Mouse (Mus musculus): ENCODE measurements around the gene Skap1. TPM values are rescaled to one million over a fixed set of nuclear protein-coding genes. Genes with fewer than 3 reads are reported as not detected.

Gene Skap1
- polyA plus RNA-seq, 1 experiment: 3.0 TPM

GRCm38 (mm10) chr11:96686713-96687280 is 222.4 kb downstream of the Skap1 start:
- no peak overlapping the region for H3K4me3 ChIP-seq (ENCODE audit: low read depth, low read length)
- H3K4me1 ChIP-seq (ENCODE audit: control insufficient read depth, insufficient read depth, insufficient read length, low read length): no peaks in the 10 kb centered on the region
- H3K27me3 ChIP-seq (ENCODE audit: control insufficient read depth, insufficient read depth, low read length): no peaks in the 10 kb centered on the region
- H3K27ac ChIP-seq (ENCODE audit: insufficient read depth, low read depth, low read length): no peak overlapping the region
- WGBS: 21% methylated on average over 16 of the region's 16 CpGs
- TF ChIP-seq CTCF (IDR thresholded peaks at IDR 0.05; ENCODE audit: extremely low read depth, insufficient read length, insufficient replicate concordance, low read depth, low read length) (no peak), POLR2A (IDR thresholded peaks at IDR 0.05; ENCODE audit: low read depth, low read length) (no peak)
- no peaks in the 10 kb centered on the region for H3K36me3 ChIP-seq (ENCODE audit: control insufficient read depth, insufficient read depth, low read length)

- Histone ChIP-seq H3K36me3 (ENCODE audit: control insufficient read depth, insufficient read depth, low read length) (no peaks in the 10 kb centered on the region), H3K4me3 (ENCODE audit: low read depth, low read length) (no peak overlapping the region), H3K27me3 (ENCODE audit: control insufficient read depth, insufficient read depth, low read length) (no peaks in the 10 kb centered on the region; the same call in 1 of the 2 replicates), H3K4me1 (ENCODE audit: control insufficient read depth, insufficient read depth, insufficient read length, low read length) (no peaks in the 10 kb centered on the region), H3K27ac (ENCODE audit: insufficient read depth, low read depth, low read length) (no peak overlapping the region)
- WGBS: 83% methylated on average over 5 of the region's 5 CpGs
- TF ChIP-seq POLR2A (IDR thresholded peaks at IDR 0.05; ENCODE audit: low read depth, low read length) (no peak), CTCF (IDR thresholded peaks at IDR 0.05; ENCODE audit: extremely low read depth, insufficient read length, insufficient replicate concordance, low read depth, low read length) (no peak)
Measured at GRCm38 (mm10) chr11:96692250-96692649, 227.9 kb downstream of the Skap1 start.

- Histone ChIP-seq H3K27me3 (ENCODE audit: control insufficient read depth, insufficient read depth, low read length) (no peaks in the 10 kb centered on the region; the same call in 1 of the 2 replicates), H3K4me3 (ENCODE audit: low read depth, low read length) (no peak overlapping the region), H3K27ac (ENCODE audit: insufficient read depth, low read depth, low read length) (no peak overlapping the region), H3K4me1 (ENCODE audit: control insufficient read depth, insufficient read depth, insufficient read length, low read length) (no peaks in the 10 kb centered on the region), H3K36me3 (ENCODE audit: control insufficient read depth, insufficient read depth, low read length) (no peaks in the 10 kb centered on the region)
- 93% methylated on average over 11 of the region's 11 CpGs for WGBS
- TF ChIP-seq POLR2A (IDR thresholded peaks at IDR 0.05; ENCODE audit: low read depth, low read length) (no peak), CTCF (IDR thresholded peaks at IDR 0.05; ENCODE audit: extremely low read depth, insufficient read length, insufficient replicate concordance, low read depth, low read length) (no peak)
Measured at GRCm38 (mm10) chr11:96693360-96693759, 229.0 kb downstream of the Skap1 start.

- no peak overlapping the region for H3K4me3 ChIP-seq (ENCODE audit: low read depth, low read length)
- no peaks in the 10 kb centered on the region for H3K4me1 ChIP-seq (ENCODE audit: control insufficient read depth, insufficient read depth, insufficient read length, low read length)
- H3K36me3 ChIP-seq (ENCODE audit: control insufficient read depth, insufficient read depth, low read length): no peaks in the 10 kb centered on the region
- H3K27ac ChIP-seq (ENCODE audit: insufficient read depth, low read depth, low read length): no peak overlapping the region
- TF ChIP-seq POLR2A (IDR thresholded peaks at IDR 0.05; ENCODE audit: low read depth, low read length) (no peak), CTCF (IDR thresholded peaks at IDR 0.05; ENCODE audit: extremely low read depth, insufficient read length, insufficient replicate concordance, low read depth, low read length) (no peak)
- WGBS: 83% methylated on average over 12 of the region's 12 CpGs
- H3K27me3 ChIP-seq (ENCODE audit: control insufficient read depth, insufficient read depth, low read length): no peaks in the 10 kb centered on the region; the same call in 1 of the 2 replicates
Measured at GRCm38 (mm10) chr11:96694774-96695173, 230.4 kb downstream of the Skap1 start.

- Histone ChIP-seq H3K4me3 (ENCODE audit: low read depth, low read length) (no peak overlapping the region), H3K27ac (ENCODE audit: insufficient read depth, low read depth, low read length) (no peak overlapping the region), H3K36me3 (ENCODE audit: control insufficient read depth, insufficient read depth, low read length) (no peaks in the 10 kb centered on the region), H3K4me1 (ENCODE audit: control insufficient read depth, insufficient read depth, insufficient read length, low read length) (no peaks in the 10 kb centered on the region), H3K27me3 (ENCODE audit: control insufficient read depth, insufficient read depth, low read length) (peaks cover 2% of the 10 kb centered on the region; the same call in 1 of the 2 replicates)
- TF ChIP-seq POLR2A (IDR thresholded peaks at IDR 0.05; ENCODE audit: low read depth, low read length) (no peak), CTCF (IDR thresholded peaks at IDR 0.05; ENCODE audit: extremely low read depth, insufficient read length, insufficient replicate concordance, low read depth, low read length) (no peak)
- WGBS: 84% methylated on average over 15 of the region's 15 CpGs
Measured at GRCm38 (mm10) chr11:96696168-96696727, 231.9 kb downstream of the Skap1 start.

- peaks cover 2% of the 10 kb centered on the region; the same call in 1 of the 2 replicates for H3K27me3 ChIP-seq (ENCODE audit: control insufficient read depth, insufficient read depth, low read length)
- TF ChIP-seq POLR2A (IDR thresholded peaks at IDR 0.05; ENCODE audit: low read depth, low read length) (no peak), CTCF (IDR thresholded peaks at IDR 0.05; ENCODE audit: extremely low read depth, insufficient read length, insufficient replicate concordance, low read depth, low read length) (no peak)
- H3K4me3 ChIP-seq (ENCODE audit: low read depth, low read length): no peak overlapping the region
- no peaks in the 10 kb centered on the region for H3K36me3 ChIP-seq (ENCODE audit: control insufficient read depth, insufficient read depth, low read length)
- 24% methylated on average over 7 of the region's 7 CpGs for WGBS
- no peak overlapping the region for H3K27ac ChIP-seq (ENCODE audit: insufficient read depth, low read depth, low read length)
- no peaks in the 10 kb centered on the region for H3K4me1 ChIP-seq (ENCODE audit: control insufficient read depth, insufficient read depth, insufficient read length, low read length)
Measured at GRCm38 (mm10) chr11:96696842-96697455, 232.6 kb downstream of the Skap1 start.

GRCm38 (mm10) chr11:96697467-96697866 is 233.1 kb downstream of the Skap1 start:
- H3K27me3 ChIP-seq (ENCODE audit: control insufficient read depth, insufficient read depth, low read length): peaks cover 2% of the 10 kb centered on the region; the same call in 1 of the 2 replicates
- H3K27ac ChIP-seq (ENCODE audit: insufficient read depth, low read depth, low read length): no peak overlapping the region
- 83% methylated on average over 4 of the region's 4 CpGs for WGBS
- no peaks in the 10 kb centered on the region for H3K36me3 ChIP-seq (ENCODE audit: control insufficient read depth, insufficient read depth, low read length)
- H3K4me3 ChIP-seq (ENCODE audit: low read depth, low read length): no peak overlapping the region
- H3K4me1 ChIP-seq (ENCODE audit: control insufficient read depth, insufficient read depth, insufficient read length, low read length): no peaks in the 10 kb centered on the region
- TF ChIP-seq CTCF (IDR thresholded peaks at IDR 0.05; ENCODE audit: extremely low read depth, insufficient read length, insufficient replicate concordance, low read depth, low read length): no peak
- TF ChIP-seq POLR2A (IDR thresholded peaks at IDR 0.05; ENCODE audit: low read depth, low read length): no peak

Measured in small intestine, adult 2 months (tissue).